Mouse (Mus musculus) Patski (cell line): Measurements from ENCODE around the gene Chuk. TPM values are rescaled to one million over a fixed set of nuclear protein-coding genes. Genes with fewer than 3 reads are reported as not detected.

ENCODE experiments used
- ATAC-seq: fragments of 100-300 bp; one replicate; pipeline ENCODE4 v1.8.0; 2021
- CTCF ChIA-PET: fragments of 350-600 bp; sonication (Branson Sonifier 250); formaldehyde crosslinking; loops from one replicate; lab custom pipeline; 2022; ENCODE audit warnings: inconsistent platforms; lab: Charles Lee
- POLR2A ChIA-PET: fragments of 350-600 bp; sonication (Branson Sonifier 250); formaldehyde crosslinking; loops from one replicate; lab custom pipeline; 2022; ENCODE audit warnings: antibody characterized with exemption, inconsistent platforms; lab: Charles Lee
- DNase-seq: peaks from one replicate; pipeline ENCODE4 v3.0.0-alpha.2; 2011; ENCODE audit warnings: low read depth, low spot score
- H3K27me3 ChIP-seq: fragments of 371-371 bp; one replicate; pipeline ENCODE4 v1.5.1; 2021
- CTCF ChIP-seq: fragments of 100-300 bp; IDR thresholded peaks from one replicate; pipeline ENCODE4 v1.5.1; 2021
- in situ Hi-C: fragments of 300-500 bp; cut with MboI; formaldehyde crosslinking; loops from 3 replicates; pipeline ENCODE4 v1.11.1; 2018; ENCODE audit warnings: low pct_unique_long_range_greater_than_20kb, mixed read lengths
- polyA plus RNA-seq: library from polyadenylated mRNA; unstranded; gene quantifications from one replicate; pipeline ENCODE4 v1.2.3, GENCODE M21; 2021

The Chuk gene
- 62.1 TPM for polyA plus RNA-seq

GRCm38 (mm10) chr19:44106831-44107660 is at the start of gene Chuk:
Chuk (minus strand) TSS chr19:44107480.
- CTCF ChIA-PET, result interaction anchor here (2.4 kb wide), 1 partner anchor 11 kb away, joined by 7 read pairs; no protein-coding TSS in a partner anchor

GRCm38 (mm10) chr19:44157005-44157404 is 49.7 kb upstream of the Chuk start:
- in situ Hi-C loops, result no loop called here
- ATAC-seq, result no peak
- no peak for TF ChIP-seq CTCF
- DNase-seq, result no peak
- ChIA-PET POLR2A (no interaction called here), CTCF (no interaction called here)
- peaks cover 50% of the 10 kb centered on the region for H3K27me3 ChIP-seq

More at GRCm38 (mm10) chr19:44106831-44107660, at the start of gene Chuk:
- peak; percentile 68 for DNase-seq
- H3K27me3 ChIP-seq, result no peaks in the 10 kb centered on the region
- no peak for TF ChIP-seq CTCF
- ATAC-seq, result peak; percentile 94
- in situ Hi-C loops, result no loop called here
- POLR2A ChIA-PET, result no interaction called here

- in situ Hi-C loops, result no loop called here
- ATAC-seq (no peak), DNase-seq (no peak)
- peaks cover 63% of the 10 kb centered on the region for H3K27me3 ChIP-seq
- TF ChIP-seq CTCF, result no peak
- ChIA-PET POLR2A (interaction anchor here (0.5 kb wide), 1 partner anchor 268 kb away, joined by 4 read pairs; no protein-coding TSS in a partner anchor), CTCF (no interaction called here)
Observed at GRCm38 (mm10) chr19:44153781-44154180, 46.5 kb upstream of the Chuk start.

DNA sequence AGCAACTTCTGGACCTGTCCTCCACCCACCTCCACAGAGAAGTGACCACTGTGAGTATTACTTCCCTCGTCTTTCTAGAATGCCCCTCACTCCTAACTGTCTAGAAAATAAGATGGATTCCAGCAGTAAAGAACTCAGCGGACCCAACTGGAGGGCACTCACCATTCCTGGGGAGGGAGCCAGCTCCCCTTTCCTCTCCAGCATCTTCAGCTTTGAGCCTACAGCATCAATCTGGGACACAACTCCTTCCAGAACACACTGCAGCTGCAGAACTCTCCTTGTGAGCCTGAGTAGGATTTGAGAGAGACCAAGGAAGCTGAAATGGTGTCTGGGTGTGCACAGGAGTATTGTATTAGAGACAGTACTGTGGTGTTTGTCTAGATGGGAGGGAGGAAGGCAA is 41.7 kb upstream of the Chuk start:
- no peak for DNase-seq
- peaks cover 34% of the 10 kb centered on the region for H3K27me3 ChIP-seq
- TF ChIP-seq CTCF, result no peak
- in situ Hi-C loops, result no loop called here
- ChIA-PET CTCF (interaction anchor here (1.3 to 1.4 kb wide), 2 partner anchors 13 to 29 kb away, joined by 3 read pairs; no protein-coding TSS in a partner anchor), POLR2A (no interaction called here)
- ATAC-seq, result no peak

GRCm38 (mm10) chr19:44148345-44148744 is 41.1 kb upstream of the Chuk start:
- DNase-seq (no peak), ATAC-seq (no peak)
- in situ Hi-C loops, result no loop called here
- TF ChIP-seq CTCF, result no peak
- CTCF ChIA-PET, result interaction anchor here (1.3 to 1.4 kb wide), 2 partner anchors 14 to 30 kb away, joined by 3 read pairs; no protein-coding TSS in a partner anchor
- peaks cover 34% of the 10 kb centered on the region for H3K27me3 ChIP-seq
- POLR2A ChIA-PET, result no interaction called here

GRCm38 (mm10) chr19:44146951-44147350 is 39.7 kb upstream of the Chuk start:
- in situ Hi-C loops, result no loop called here
- ATAC-seq (no peak), DNase-seq (no peak)
- CTCF ChIA-PET, result no interaction called here
- TF ChIP-seq CTCF, result no peak
- POLR2A ChIA-PET, result no interaction called here
- peaks cover 27% of the 10 kb centered on the region for H3K27me3 ChIP-seq

GRCm38 (mm10) chr19:44146568-44146879 is 39.2 kb upstream of the Chuk start:
- ATAC-seq (no peak), DNase-seq (no peak)
- CTCF ChIA-PET, result no interaction called here
- TF ChIP-seq CTCF, result no peak
- in situ Hi-C loops, result no loop called here
- POLR2A ChIA-PET, result interaction anchor here (0.7 kb wide), 1 partner anchor 426 kb away, joined by 3 read pairs; no protein-coding TSS in a partner anchor
- peaks cover 23% of the 10 kb centered on the region for H3K27me3 ChIP-seq

GRCm38 (mm10) chr19:44145702-44146567 is 38.7 kb upstream of the Chuk start, which contains the start of gene Bloc1s2:
Bloc1s2 (minus strand) TSS chr19:44146446.
- in situ Hi-C loops, result no loop called here
- no peak for TF ChIP-seq CTCF
- ATAC-seq (peak; percentile 84), DNase-seq (no peak)
- CTCF ChIA-PET, result no interaction called here
- POLR2A ChIA-PET, result interaction anchor here (0.7 kb wide), 1 partner anchor 427 kb away, joined by 3 read pairs; no protein-coding TSS in a partner anchor
- H3K27me3 ChIP-seq, result peaks cover 19% of the 10 kb centered on the region

- POLR2A ChIA-PET, result no interaction called here
- ATAC-seq (no peak), DNase-seq (no peak)
- CTCF ChIA-PET, result no interaction called here
- no peak for TF ChIP-seq CTCF
- in situ Hi-C loops, result no loop called here
- peaks cover 5% of the 10 kb centered on the region for H3K27me3 ChIP-seq
Observed at GRCm38 (mm10) chr19:44144366-44144765, 37.1 kb upstream of the Chuk start.

DNA sequence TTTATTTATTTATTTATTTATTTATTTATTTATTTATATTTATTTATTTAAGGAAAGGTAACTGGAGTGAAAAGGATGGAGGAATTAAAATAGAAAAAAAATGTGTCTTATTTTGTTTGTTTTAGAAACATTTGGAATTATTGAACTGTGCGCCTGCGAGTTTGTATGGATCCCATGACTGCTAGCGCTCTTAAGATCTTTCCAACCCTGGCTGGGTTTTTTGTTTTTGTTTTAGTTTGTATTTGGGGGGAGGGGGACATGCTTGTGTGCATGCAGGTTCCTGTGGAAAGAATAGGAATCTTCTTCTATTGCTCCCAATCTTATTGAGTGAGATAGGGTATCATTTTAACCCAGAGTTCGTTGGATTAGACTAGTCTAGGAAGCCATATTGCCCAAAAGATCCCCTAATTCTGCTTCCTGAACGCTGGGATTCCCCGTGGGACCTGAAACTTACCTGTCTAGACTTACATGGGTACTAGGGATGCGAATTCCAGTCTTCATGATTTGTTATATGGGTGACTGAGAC is 28.7 kb upstream of the Chuk start:
- TF ChIP-seq CTCF, result no peak
- ChIA-PET CTCF (no interaction called here), POLR2A (no interaction called here)
- DNase-seq (no peak), ATAC-seq (no peak)
- in situ Hi-C loops, result no loop called here
- H3K27me3 ChIP-seq, result no peaks in the 10 kb centered on the region
